In genomic region chr5:112326446-112327009, GRCm38 (mm10) we compare ENCODE assay signal across 9 mouse cellular contexts. TPM values are rescaled to one million over a fixed set of nuclear protein-coding genes. Genes with fewer than 3 reads are reported as not detected.
DNase-seq lines count a peak whose midpoint lies in the region; ATAC-seq and TF ChIP-seq lines count a peak whose summit lies in the region.
"Had no signal": no experiment of that assay in that cellular context is flagged by ENCODE, and none has a peak within 500 bp of the region (broad histone marks: within the 10 kb centered on the region; RNA-seq: fewer than 3 reads in every experiment).

No protein-coding gene starts in this region.

- no peak for DNase-seq in layer of hippocampus, adult 2 months (ENCODE audit: low spot score in 2 of 2)
- no peak for DNase-seq in layer of hippocampus, postnatal 14 days (ENCODE audit: low spot score in 2 of 2)
- no peak for DNase-seq in embryo, embryonic 11 days
- DNase-seq in cerebellum, postnatal 36 days, result no peak
- DNase-seq in ovary, postnatal 14 days (ENCODE audit: low spot score), result no peak

- no peak for TF ChIP-seq POLR2A in cortical plate, adult 2 months (IDR thresholded peaks at IDR 0.05; ENCODE audit: extremely low read depth, insufficient read depth, low read length)
- no peak for TF ChIP-seq POLR2A in myocyte (IDR thresholded peaks at IDR 0.05; ENCODE audit: insufficient read length, low read depth)

- peaks cover 17% of the 10 kb centered on the region for H3K79me2 ChIP-seq in myocyte (ENCODE audit: control insufficient read depth, insufficient read depth)

- peaks cover 11% of the 10 kb centered on the region for H3K36me3 ChIP-seq in myocyte (ENCODE audit: control insufficient read depth, insufficient read depth)

- peak overlapping the region; percentile 95 for H3K27ac ChIP-seq in layer of hippocampus, adult 2 months
- no peak overlapping the region for H3K27ac ChIP-seq in cortical plate, adult 2 months (ENCODE audit: insufficient read depth, low read length)

- H3K4me1 ChIP-seq in cortical plate, adult 2 months (ENCODE audit: control insufficient read depth, insufficient read depth, low read length), result peaks cover 6% of the 10 kb centered on the region

- H3K4me2 ChIP-seq in myocyte (ENCODE audit: low read depth), result peak overlapping the region; percentile 69

- H3K27me3 ChIP-seq in myocyte (ENCODE audit: control insufficient read depth, insufficient read depth, insufficient read length), result no peaks in the 10 kb centered on the region

- peak overlapping the region; percentile 91 for H3ac ChIP-seq in myocyte (ENCODE audit: control insufficient read depth, insufficient read length)

- H3K4me3 ChIP-seq in layer of hippocampus, adult 2 months, result peak overlapping the region; percentile 91
- H3K4me3 ChIP-seq in cortical plate, adult 2 months (ENCODE audit: insufficient read depth, low read length), result peak overlapping the region; percentile 50
- peak overlapping the region; percentile 67 for H3K4me3 ChIP-seq in myocyte

- peak; percentile 20 for ATAC-seq in inflammation-experienced regulatory T-cells, adult 6 months

- TF ChIP-seq CTCF in layer of hippocampus, adult 2 months (conservative IDR thresholded peaks at IDR 0.05), result no peak
- no peak for TF ChIP-seq CTCF in cortical plate, adult 2 months (IDR thresholded peaks at IDR 0.05; ENCODE audit: extremely low read depth, insufficient read depth, low read length)

TF ChIP-seq in myocyte, 11 proteins besides CTCF, POLR2A, EP300 and RAD21:
- TF ChIP-seq SRF (IDR thresholded peaks at IDR 0.05; ENCODE audit: control insufficient read depth, insufficient read length, low read depth) (no peak), TCF3 (IDR thresholded peaks at IDR 0.05; ENCODE audit: insufficient read length, low read depth) (no peak), POLR2AphosphoS2 (IDR thresholded peaks at IDR 0.05; ENCODE audit: insufficient read length, low read depth) (no peak), TCF12 (IDR thresholded peaks at IDR 0.05; ENCODE audit: insufficient read depth, poor library complexity, severe bottlenecking) (no peak), USF1 (IDR thresholded peaks at IDR 0.05; ENCODE audit: low read depth) (no peak), MAX (IDR thresholded peaks at IDR 0.05; ENCODE audit: low read depth) (no peak), E2F4 (IDR thresholded peaks at IDR 0.05; ENCODE audit: insufficient read depth) (no peak)

RNA-seq across cellular contexts. Expression of gene Tfip11, which starts 0.4 kb away (rescaled TPM):
- 10 to 100 TPM; 40.6 to 40.8 TPM for total RNA-seq in layer of hippocampus, adult 2 months (2021)
- 10 to 100 TPM; 34.9 to 36.8 TPM for total RNA-seq in layer of hippocampus, postnatal 14 days (2021)
- 39.4 and 42.3 TPM in 2 replicates for polyA plus RNA-seq in cortical plate, adult 2 months (2012; rRNA removed)
- 10 to 100 TPM; 14.7 to 26.1 (median 15.3) TPM for polyA plus RNA-seq in inflammation-experienced regulatory T-cells, adult 6 months (2017; shearing (Covaris generic))
- 31.7 TPM for polyA plus RNA-seq in myocyte (2012; fragmentation: generic; extraction: Trizol)

RNA-seq across cellular contexts. Expression of gene Srrd, which starts 16.3 kb away (rescaled TPM):
- total RNA-seq in layer of hippocampus, adult 2 months (2021), result 10 to 100 TPM; 21.4 to 30.4 TPM
- total RNA-seq in layer of hippocampus, postnatal 14 days (2021), result 10 to 100 TPM; 26.4 to 30.1 TPM
- 61.9 and 64.7 TPM in 2 replicates for polyA plus RNA-seq in cortical plate, adult 2 months (2012; rRNA removed)
- 1 to 10 TPM; 2.9 to 4.8 (median 4.4) TPM for polyA plus RNA-seq in inflammation-experienced regulatory T-cells, adult 6 months (2017; shearing (Covaris generic))
- polyA plus RNA-seq in myocyte (2012; fragmentation: generic; extraction: Trizol), result 19.0 TPM

RNA-seq across cellular contexts. Expression of gene Hps4, which starts 16.4 kb away (rescaled TPM):
- total RNA-seq in layer of hippocampus, adult 2 months (2021), result 10 to 100 TPM; 30.3 to 37.5 TPM
- total RNA-seq in layer of hippocampus, postnatal 14 days (2021), result 10 to 100 TPM; 25.0 to 29.9 TPM
- 47.2 and 53.5 TPM in 2 replicates for polyA plus RNA-seq in cortical plate, adult 2 months (2012; rRNA removed)
- polyA plus RNA-seq in inflammation-experienced regulatory T-cells, adult 6 months (2017; shearing (Covaris generic)), result 10 to 100 TPM; 13.9 to 19.0 (median 16.4) TPM
- polyA plus RNA-seq in myocyte (2012; fragmentation: generic; extraction: Trizol), result 19.1 TPM

RNA-seq across cellular contexts. Expression of gene Gm6583, which starts 29.3 kb away (rescaled TPM):
- total RNA-seq in layer of hippocampus, adult 2 months (2021), result not detected
- not detected for total RNA-seq in layer of hippocampus, postnatal 14 days (2021)
- polyA plus RNA-seq in cortical plate, adult 2 months (2012; rRNA removed), result 0.04 and 0.13 TPM in 2 replicates
- under 1 TPM in 1 of 3 experiments, not detected in 2; 0.25 TPM for polyA plus RNA-seq in inflammation-experienced regulatory T-cells, adult 6 months (2017; shearing (Covaris generic))
- polyA plus RNA-seq in myocyte (2012; fragmentation: generic; extraction: Trizol), result 0.04 TPM
- total RNA-seq: neutrophil, adult 5-6 weeks had no signal

RNA-seq across cellular contexts. Expression of gene Tpst2, which starts 50.0 kb away (rescaled TPM):
- 10 to 100 TPM; 45.3 to 45.4 TPM for total RNA-seq in layer of hippocampus, adult 2 months (2021)
- 10 to 100 TPM; 41.1 to 43.0 TPM for total RNA-seq in layer of hippocampus, postnatal 14 days (2021)
- 31.4 and 35.4 TPM in 2 replicates for polyA plus RNA-seq in cortical plate, adult 2 months (2012; rRNA removed)
- polyA plus RNA-seq in inflammation-experienced regulatory T-cells, adult 6 months (2017; shearing (Covaris generic)), result 100 to 1,000 TPM in 1 of 3 experiments, 10 to 100 TPM in 2; 59.1 to 111 (median 64.1) TPM
- polyA plus RNA-seq in myocyte (2012; fragmentation: generic; extraction: Trizol), result 94.7 TPM
